Mouse (Mus musculus): ENCODE measurements around the gene Chd1. TPM values are rescaled to one million over a fixed set of nuclear protein-coding genes. Genes with fewer than 3 reads are reported as not detected.

Chd1 gene
- 17.1 and 26.2 TPM in 2 replicates for polyA plus RNA-seq (2014; fragmentation: Nextera tagmentation; extraction: Ambion mirVana)

- H3K4me1 ChIP-seq (ENCODE audit: control insufficient read depth, insufficient read depth, low read length): peaks cover 5% of the 10 kb centered on the region; the same call in 1 of the 2 replicates
- H3K36me3 ChIP-seq (ENCODE audit: control insufficient read depth, insufficient read depth, low read length): peaks cover 6% of the 10 kb centered on the region; the same call in 1 of the 2 replicates
- H3K4me2 ChIP-seq: peak within 1 kb of the TSS; percentile 78
- H3K9me3 ChIP-seq (replicated peaks; ENCODE audit: control insufficient read depth, low read length): no peaks in the 10 kb centered on the region
- under 1% methylated on average over 72 of the region's 124 CpGs for WGBS (ENCODE audit: insufficient replicate concordance)
- H3K27me3 ChIP-seq (ENCODE audit: control insufficient read depth, insufficient read depth, low read length): no peaks in the 10 kb centered on the region
- peak within 1 kb of the TSS; percentile 91 for H3K4me3 ChIP-seq (ENCODE audit: low read depth, low read length)
- H3K27ac ChIP-seq (ENCODE audit: low read depth, low read length): peak within 1 kb of the TSS; percentile 95
- peak within 1 kb of the TSS; percentile 96 for H3K9ac ChIP-seq (ENCODE audit: low read depth, low read length)
- ATAC-seq (replicated peaks; ENCODE audit: insufficient number of reproducible peaks, low FRiP score, low TSS enrichment): peak; percentile 97
These were observed at the start of gene Chd1 for GRCm38 (mm10) chr17:15704475-15705300. Gene Chd1, plus strand, starts transcription at chr17:15704967.

GRCm38 (mm10) chr17:15656881-15657607, 47.7 kb upstream of the Chd1 start:
- Histone ChIP-seq H3K36me3 (ENCODE audit: control insufficient read depth, insufficient read depth, low read length) (no peaks in the 10 kb centered on the region), H3K9ac (ENCODE audit: low read depth, low read length) (no peak overlapping the region), H3K4me1 (ENCODE audit: control insufficient read depth, insufficient read depth, low read length) (peaks cover 9% of the 10 kb centered on the region; the same call in 1 of the 2 replicates), H3K4me2 (peak overlapping the region; percentile 29; the same call in 1 of the 2 replicates), H3K4me3 (ENCODE audit: low read depth, low read length) (no peak overlapping the region), H3K27ac (ENCODE audit: low read depth, low read length) (no peak overlapping the region), H3K9me3 (replicated peaks; ENCODE audit: control insufficient read depth, low read length) (no peaks in the 10 kb centered on the region), H3K27me3 (ENCODE audit: control insufficient read depth, insufficient read depth, low read length) (no peaks in the 10 kb centered on the region)
- ATAC-seq (replicated peaks; ENCODE audit: insufficient number of reproducible peaks, low FRiP score, low TSS enrichment): peak; percentile 63
- WGBS (ENCODE audit: insufficient replicate concordance): 22% methylated on average over 6 of the region's 6 CpGs

GRCm38 (mm10) chr17:15672870-15673269, 31.9 kb upstream of the Chd1 start:
- ATAC-seq (replicated peaks; ENCODE audit: insufficient number of reproducible peaks, low FRiP score, low TSS enrichment): no peak
- Histone ChIP-seq H3K36me3 (ENCODE audit: control insufficient read depth, insufficient read depth, low read length) (no peaks in the 10 kb centered on the region), H3K27me3 (ENCODE audit: control insufficient read depth, insufficient read depth, low read length) (no peaks in the 10 kb centered on the region), H3K4me3 (ENCODE audit: low read depth, low read length) (no peak overlapping the region), H3K9me3 (replicated peaks; ENCODE audit: control insufficient read depth, low read length) (no peaks in the 10 kb centered on the region), H3K27ac (ENCODE audit: low read depth, low read length) (no peak overlapping the region), H3K4me1 (ENCODE audit: control insufficient read depth, insufficient read depth, low read length) (no peaks in the 10 kb centered on the region), H3K4me2 (no peak overlapping the region), H3K9ac (ENCODE audit: low read depth, low read length) (no peak overlapping the region)
- 71% methylated on average over 5 of the region's 5 CpGs for WGBS (ENCODE audit: insufficient replicate concordance)

- H3K9ac ChIP-seq (ENCODE audit: low read depth, low read length): no peak overlapping the region
- H3K27me3 ChIP-seq (ENCODE audit: control insufficient read depth, insufficient read depth, low read length): no peaks in the 10 kb centered on the region
- 44% methylated on average over 6 of the region's 6 CpGs for WGBS (ENCODE audit: insufficient replicate concordance)
- no peaks in the 10 kb centered on the region for H3K4me1 ChIP-seq (ENCODE audit: control insufficient read depth, insufficient read depth, low read length)
- no peak overlapping the region for H3K27ac ChIP-seq (ENCODE audit: low read depth, low read length)
- no peaks in the 10 kb centered on the region for H3K9me3 ChIP-seq (replicated peaks; ENCODE audit: control insufficient read depth, low read length)
- H3K4me3 ChIP-seq (ENCODE audit: low read depth, low read length): no peak overlapping the region
- no peaks in the 10 kb centered on the region for H3K36me3 ChIP-seq (ENCODE audit: control insufficient read depth, insufficient read depth, low read length)
- no peak for ATAC-seq (replicated peaks; ENCODE audit: insufficient number of reproducible peaks, low FRiP score, low TSS enrichment)
- H3K4me2 ChIP-seq: no peak overlapping the region
These were observed 26.7 kb upstream of the Chd1 start for GRCm38 (mm10) chr17:15677970-15678645.

- 75% methylated on average over 9 of the region's 9 CpGs for WGBS (ENCODE audit: insufficient replicate concordance)
- Histone ChIP-seq H3K4me2 (no peak overlapping the region), H3K4me1 (ENCODE audit: control insufficient read depth, insufficient read depth, low read length) (no peaks in the 10 kb centered on the region), H3K27me3 (ENCODE audit: control insufficient read depth, insufficient read depth, low read length) (no peaks in the 10 kb centered on the region), H3K9ac (ENCODE audit: low read depth, low read length) (no peak overlapping the region), H3K9me3 (replicated peaks; ENCODE audit: control insufficient read depth, low read length) (no peaks in the 10 kb centered on the region), H3K36me3 (ENCODE audit: control insufficient read depth, insufficient read depth, low read length) (no peaks in the 10 kb centered on the region), H3K4me3 (ENCODE audit: low read depth, low read length) (no peak overlapping the region), H3K27ac (ENCODE audit: low read depth, low read length) (no peak overlapping the region)
- ATAC-seq (replicated peaks; ENCODE audit: insufficient number of reproducible peaks, low FRiP score, low TSS enrichment): no peak
These were observed 24.7 kb upstream of the Chd1 start for GRCm38 (mm10) chr17:15679966-15680630.

- H3K4me1 ChIP-seq (ENCODE audit: control insufficient read depth, insufficient read depth, low read length): no peaks in the 10 kb centered on the region
- H3K36me3 ChIP-seq (ENCODE audit: control insufficient read depth, insufficient read depth, low read length): no peaks in the 10 kb centered on the region
- no peaks in the 10 kb centered on the region for H3K27me3 ChIP-seq (ENCODE audit: control insufficient read depth, insufficient read depth, low read length)
- no peaks in the 10 kb centered on the region for H3K9me3 ChIP-seq (replicated peaks; ENCODE audit: control insufficient read depth, low read length)
- 83% methylated on average over 4 of the region's 4 CpGs for WGBS (ENCODE audit: insufficient replicate concordance)
- H3K4me2 ChIP-seq: no peak overlapping the region
- ATAC-seq (replicated peaks; ENCODE audit: insufficient number of reproducible peaks, low FRiP score, low TSS enrichment): no peak
- no peak overlapping the region for H3K4me3 ChIP-seq (ENCODE audit: low read depth, low read length)
- no peak overlapping the region for H3K27ac ChIP-seq (ENCODE audit: low read depth, low read length)
- no peak overlapping the region for H3K9ac ChIP-seq (ENCODE audit: low read depth, low read length)
These were observed 24.1 kb upstream of the Chd1 start for GRCm38 (mm10) chr17:15680661-15681060.

GRCm38 (mm10) chr17:15686396-15686795, 18.4 kb upstream of the Chd1 start:
- H3K4me2 ChIP-seq: no peak overlapping the region
- no peaks in the 10 kb centered on the region for H3K36me3 ChIP-seq (ENCODE audit: control insufficient read depth, insufficient read depth, low read length)
- H3K9me3 ChIP-seq (replicated peaks; ENCODE audit: control insufficient read depth, low read length): no peaks in the 10 kb centered on the region
- WGBS (ENCODE audit: insufficient replicate concordance): 90% methylated on average over 5 of the region's 5 CpGs
- no peaks in the 10 kb centered on the region for H3K4me1 ChIP-seq (ENCODE audit: control insufficient read depth, insufficient read depth, low read length)
- no peak overlapping the region for H3K4me3 ChIP-seq (ENCODE audit: low read depth, low read length)
- no peaks in the 10 kb centered on the region for H3K27me3 ChIP-seq (ENCODE audit: control insufficient read depth, insufficient read depth, low read length)
- no peak for ATAC-seq (replicated peaks; ENCODE audit: insufficient number of reproducible peaks, low FRiP score, low TSS enrichment)
- no peak overlapping the region for H3K27ac ChIP-seq (ENCODE audit: low read depth, low read length)
- H3K9ac ChIP-seq (ENCODE audit: low read depth, low read length): no peak overlapping the region

GRCm38 (mm10) chr17:15690304-15690703, 14.5 kb upstream of the Chd1 start:
- Histone ChIP-seq H3K4me1 (ENCODE audit: control insufficient read depth, insufficient read depth, low read length) (no peaks in the 10 kb centered on the region), H3K9me3 (replicated peaks; ENCODE audit: control insufficient read depth, low read length) (no peaks in the 10 kb centered on the region), H3K9ac (ENCODE audit: low read depth, low read length) (no peak overlapping the region), H3K4me3 (ENCODE audit: low read depth, low read length) (no peak overlapping the region), H3K27me3 (ENCODE audit: control insufficient read depth, insufficient read depth, low read length) (no peaks in the 10 kb centered on the region), H3K36me3 (ENCODE audit: control insufficient read depth, insufficient read depth, low read length) (no peaks in the 10 kb centered on the region), H3K27ac (ENCODE audit: low read depth, low read length) (no peak overlapping the region), H3K4me2 (no peak overlapping the region)
- 75% methylated on average over 1 of the region's 1 CpGs for WGBS (ENCODE audit: insufficient replicate concordance)
- no peak for ATAC-seq (replicated peaks; ENCODE audit: insufficient number of reproducible peaks, low FRiP score, low TSS enrichment)

Measured in heart, embryonic 11.5 days (tissue).